Mouse (Mus musculus) neural tube, embryonic 11.5 days (tissue): ENCODE results near the gene Plek. TPM values are rescaled to one million over a fixed set of nuclear protein-coding genes. Genes with fewer than 3 reads are reported as not detected.

Experiments used
- ATAC-seq: fragments of 200-750 bp; cut with Nextera tagmentation; 2 replicates; pipeline ENCODE4 v1.8.0; 2017; ENCODE audit warnings: moderate number of reproducible peaks, mild to moderate bottlenecking, moderate TSS enrichment, moderate library complexity; ENCODE audit not compliant: insufficient read depth, low FRiP score, low TSS enrichment
- DNase-seq: peaks from one replicate; pipeline ENCODE4 v3.0.0-alpha.2; 2015; ENCODE audit warnings: low spot score
- H3K27ac ChIP-seq: fragments of 300-500 bp; sonication (generic); 2 replicates; pipeline ENCODE4 v1.5.1; 2014; ENCODE audit warnings: low read depth, mild to moderate bottlenecking, low read length
- H3K27me3 ChIP-seq: fragments of 300-500 bp; sonication (generic); 2 replicates; pipeline ENCODE4 v1.6.1; 2014; ENCODE audit warnings: mild to moderate bottlenecking, low read length, mixed read lengths; ENCODE audit not compliant: control insufficient read depth, insufficient read depth
- H3K36me3 ChIP-seq: fragments of 300-500 bp; sonication (generic); 2 replicates; pipeline ENCODE4 v1.6.1; 2014; ENCODE audit warnings: mild to moderate bottlenecking, low read length, moderate library complexity, mixed read lengths; ENCODE audit not compliant: control insufficient read depth, insufficient read depth
- H3K4me1 ChIP-seq: fragments of 300-500 bp; sonication (generic); 2 replicates; pipeline ENCODE4 v1.6.1; 2014; ENCODE audit warnings: low read length, mixed read lengths; ENCODE audit not compliant: control insufficient read depth, insufficient read depth
- H3K4me2 ChIP-seq: fragments of 300-500 bp; sonication (generic); 2 replicates; pipeline ENCODE4 v1.6.1; 2014; ENCODE audit warnings: low read depth, mild to moderate bottlenecking, moderate library complexity
- H3K4me3 ChIP-seq: fragments of 300-500 bp; sonication (generic); 2 replicates; pipeline ENCODE4 v1.5.1; 2014; ENCODE audit warnings: low read depth, low read length
- H3K9ac ChIP-seq: fragments of 300-500 bp; sonication (generic); 2 replicates; pipeline ENCODE4 v1.6.1; 2014; ENCODE audit warnings: mild to moderate bottlenecking, low read length
- H3K9me3 ChIP-seq: fragments of 300-500 bp; sonication (generic); 2 replicates; pipeline ENCODE4 v1.6.1; 2016; ENCODE audit warnings: low read length; ENCODE audit not compliant: control insufficient read depth
- WGBS: fragments of 180-500 bp; shearing (Covaris S2); extraction: QIAGEN DNeasy Blood & Tissue Kit; methylation state at CpG from one replicate; pipeline ENCODE4 v1.1.7; 2014; 5-methylcytosine and 5-hydroxymethylcytosine counted together
- polyA plus RNA-seq: library from polyadenylated mRNA; unstranded; fragments of >200 nt; fragmentation: Nextera tagmentation; extraction: Ambion mirVana; gene quantifications from 2 replicates; pipeline ENCODE4 v1.2.1, GENCODE M21; 2014

Plek gene
- polyA plus RNA-seq, 1 experiment from 2014 or later = 7.7 TPM

DNA sequence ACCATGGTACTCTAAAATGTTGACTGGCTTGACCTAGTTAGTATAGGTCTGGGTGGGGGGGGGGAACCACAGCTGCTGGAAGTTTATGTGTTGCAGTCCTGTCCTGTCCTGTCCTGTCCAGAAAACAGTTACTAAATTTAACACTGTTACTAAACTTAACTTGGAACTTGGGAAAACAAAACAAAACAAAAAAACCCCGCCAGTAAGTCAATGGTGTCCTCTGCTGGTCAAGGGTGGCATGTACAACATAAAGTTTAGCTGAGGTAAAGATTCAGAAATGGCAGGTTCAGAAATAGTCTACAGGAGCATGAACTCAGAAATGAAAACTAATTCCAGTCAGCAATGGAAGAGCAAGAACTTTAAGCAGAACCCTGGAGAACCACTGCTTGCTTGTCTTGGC is 103.4 kb downstream of the Plek start:
- H3K36me3 ChIP-seq = no peaks in the 10 kb centered on the region
- DNase-seq = no peak
- ATAC-seq = no peak
- no peak overlapping the region for H3K4me2 ChIP-seq
- H3K4me3 ChIP-seq = no peak overlapping the region
- no peaks in the 10 kb centered on the region for H3K9me3 ChIP-seq
- no peak overlapping the region for H3K27ac ChIP-seq
- no peak overlapping the region for H3K9ac ChIP-seq
- 26% methylated on average over 1 of the region's 1 CpGs for WGBS
- H3K27me3 ChIP-seq = no peaks in the 10 kb centered on the region
- H3K4me1 ChIP-seq = no peaks in the 10 kb centered on the region

DNA sequence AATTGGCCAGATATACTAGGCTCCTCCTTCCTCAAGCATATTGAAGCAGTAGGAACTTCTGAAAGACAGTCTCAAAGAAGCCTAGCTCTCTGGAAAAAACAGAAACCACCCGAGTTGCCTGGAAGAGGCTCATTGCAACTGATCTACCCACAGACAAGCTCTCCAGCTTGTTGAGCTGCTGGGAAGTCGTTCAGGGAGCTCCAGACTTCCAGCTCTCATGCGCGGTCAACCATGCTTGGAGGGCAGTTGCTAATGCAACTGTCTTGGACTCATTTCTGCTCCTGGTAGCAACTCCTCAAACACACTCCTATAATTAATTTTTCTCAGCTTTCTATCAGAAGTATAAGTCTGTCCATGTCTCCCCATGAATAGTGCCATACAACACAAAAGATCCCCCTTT is 109.2 kb downstream of the Plek start:
- WGBS = 88% methylated on average over 4 of the region's 4 CpGs
- no peak for DNase-seq

DNA sequence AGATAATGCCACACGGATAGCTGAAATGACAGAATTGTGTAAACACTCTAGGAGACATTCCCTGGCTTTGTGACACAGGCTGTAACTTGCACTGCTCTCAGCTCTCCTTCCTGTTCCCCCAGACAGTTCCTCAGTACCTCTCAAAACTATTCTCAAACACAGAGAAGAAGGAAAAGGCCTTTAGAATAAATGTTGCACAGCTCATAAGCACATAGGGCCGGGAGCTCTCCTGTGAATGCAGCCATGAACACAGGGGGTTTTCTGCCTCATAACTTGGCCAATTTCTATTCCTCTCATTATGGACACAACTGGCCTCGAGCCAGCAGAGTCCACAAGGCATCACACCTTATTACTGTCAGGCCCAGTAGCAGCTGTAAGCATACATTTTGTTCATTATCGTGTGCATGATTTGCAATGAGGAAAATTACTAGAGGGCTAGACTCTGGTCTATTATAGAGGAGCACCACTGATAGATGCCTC is 110.2 kb downstream of the Plek start:
- no peaks in the 10 kb centered on the region for H3K4me1 ChIP-seq
- 73% methylated on average over 4 of the region's 4 CpGs for WGBS
- no peaks in the 10 kb centered on the region for H3K9me3 ChIP-seq
- no peak for ATAC-seq
- no peak overlapping the region for H3K9ac ChIP-seq
- no peak overlapping the region for H3K4me3 ChIP-seq
- H3K4me2 ChIP-seq = no peak overlapping the region
- H3K27me3 ChIP-seq = no peaks in the 10 kb centered on the region
- DNase-seq = no peak
- H3K27ac ChIP-seq = no peak overlapping the region
- no peaks in the 10 kb centered on the region for H3K36me3 ChIP-seq

More for the DNA sequence above, 109.2 kb downstream of the Plek start:
- Histone ChIP-seq H3K9me3 (no peaks in the 10 kb centered on the region), H3K27me3 (no peaks in the 10 kb centered on the region), H3K27ac (no peak overlapping the region), H3K4me3 (no peak overlapping the region), H3K9ac (no peak overlapping the region), H3K4me1 (no peaks in the 10 kb centered on the region), H3K36me3 (no peaks in the 10 kb centered on the region), H3K4me2 (no peak overlapping the region)
- ATAC-seq = no peak

DNA sequence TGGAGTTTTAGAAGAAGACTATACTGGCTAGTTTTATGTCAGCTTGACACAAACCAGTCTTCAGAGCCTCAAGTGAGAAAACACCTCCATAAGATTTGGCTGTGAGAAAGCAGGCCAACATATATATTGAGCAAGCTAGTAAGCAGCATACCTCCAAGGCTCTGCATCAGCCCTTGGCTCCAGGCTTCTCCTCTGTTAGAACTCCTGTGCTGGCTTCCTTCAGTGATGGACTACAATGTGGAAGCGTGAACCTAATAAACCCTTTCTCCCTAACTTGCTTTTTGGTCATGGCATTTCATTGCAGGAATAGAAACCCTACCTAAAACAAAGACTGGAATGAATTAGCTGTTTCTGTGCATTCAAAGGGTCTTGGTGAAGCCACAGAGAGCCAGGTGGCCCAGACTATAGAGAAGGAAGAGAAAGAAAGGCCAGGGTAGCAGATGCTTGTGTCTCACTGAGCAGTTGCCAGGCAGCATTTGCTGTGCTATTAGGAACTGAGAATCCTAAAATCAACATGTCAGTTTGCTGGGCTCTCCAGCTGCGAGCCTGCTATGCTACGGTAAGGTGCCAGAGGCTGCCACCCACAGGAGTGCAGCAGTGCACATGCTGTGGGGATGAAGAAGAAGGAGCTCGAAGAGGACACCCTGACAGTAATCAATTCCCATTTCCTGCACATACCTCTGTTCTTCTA is 110.9 kb downstream of the Plek start:
- peak; percentile 17 for DNase-seq
- ATAC-seq = peak; percentile 56; the same call in 1 of the 2 replicates
- no peak overlapping the region for H3K27ac ChIP-seq
- no peak overlapping the region for H3K4me3 ChIP-seq
- no peak overlapping the region for H3K9ac ChIP-seq
- H3K4me2 ChIP-seq = no peak overlapping the region
- H3K9me3 ChIP-seq = no peaks in the 10 kb centered on the region
- WGBS = 37% methylated on average over 4 of the region's 4 CpGs
- H3K36me3 ChIP-seq = no peaks in the 10 kb centered on the region
- no peaks in the 10 kb centered on the region for H3K27me3 ChIP-seq
- no peaks in the 10 kb centered on the region for H3K4me1 ChIP-seq

DNA sequence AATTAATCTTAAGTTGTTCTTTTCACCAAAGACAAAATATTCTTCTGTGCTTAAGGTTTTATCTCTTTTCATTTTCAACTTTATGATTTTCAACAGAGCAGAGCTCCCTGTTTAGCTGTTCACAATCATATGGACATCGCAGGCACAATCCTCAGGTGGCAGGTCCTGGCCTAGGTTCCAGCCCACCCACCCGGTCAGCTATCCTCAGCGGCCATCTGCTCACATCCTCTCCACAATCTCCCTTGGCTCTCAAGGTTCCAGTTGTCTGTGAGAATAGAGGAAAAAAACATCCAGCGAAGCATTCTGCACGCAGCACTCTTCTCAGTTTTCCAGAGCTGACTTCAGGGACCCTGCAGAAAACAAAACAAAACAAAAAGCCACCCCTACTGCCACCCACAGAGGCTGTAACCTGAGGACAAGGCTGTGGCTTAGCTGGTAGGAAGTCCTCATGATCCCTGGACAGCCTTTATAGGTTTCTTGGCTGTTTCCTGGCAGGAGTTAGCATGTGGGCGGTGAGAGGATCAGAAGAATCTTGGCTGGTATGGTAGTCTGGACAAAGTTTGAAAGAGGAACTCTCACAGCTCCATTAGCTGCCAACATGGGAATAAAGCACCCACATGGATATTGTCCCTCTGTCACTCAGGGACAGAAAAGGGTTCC is 116.5 kb downstream of the Plek start:
- H3K4me1 ChIP-seq = no peaks in the 10 kb centered on the region
- H3K4me2 ChIP-seq = no peak overlapping the region
- no peak overlapping the region for H3K9ac ChIP-seq
- WGBS = 64% methylated on average over 6 of the region's 6 CpGs
- no peaks in the 10 kb centered on the region for H3K27me3 ChIP-seq
- ATAC-seq = no peak
- H3K9me3 ChIP-seq = no peaks in the 10 kb centered on the region
- no peaks in the 10 kb centered on the region for H3K36me3 ChIP-seq
- H3K27ac ChIP-seq = no peak overlapping the region
- no peak for DNase-seq
- no peak overlapping the region for H3K4me3 ChIP-seq

DNA sequence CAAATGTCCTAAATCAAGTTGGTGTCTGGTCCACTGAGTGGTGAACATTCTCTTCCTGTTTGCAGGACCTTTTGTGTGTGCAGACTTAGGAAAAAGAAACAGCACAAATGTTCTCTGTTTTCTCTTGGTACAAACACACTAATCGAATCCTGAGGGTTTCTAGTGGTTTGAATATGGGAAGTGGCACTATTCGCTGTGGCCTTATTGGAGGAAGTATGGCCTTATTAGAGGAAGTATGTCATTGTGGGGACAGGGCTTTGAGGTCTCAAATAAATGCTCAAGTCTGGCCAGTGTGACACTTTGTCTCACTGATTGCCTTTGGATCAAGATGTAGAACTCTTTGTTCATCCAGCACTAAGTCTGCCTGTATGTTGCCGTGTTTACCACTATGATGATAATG is 120.0 kb downstream of the Plek start:
- Histone ChIP-seq H3K36me3 (no peaks in the 10 kb centered on the region), H3K9me3 (no peaks in the 10 kb centered on the region), H3K9ac (no peak overlapping the region), H3K4me3 (no peak overlapping the region), H3K4me1 (no peaks in the 10 kb centered on the region), H3K27me3 (no peaks in the 10 kb centered on the region), H3K27ac (no peak overlapping the region), H3K4me2 (no peak overlapping the region)
- WGBS = 95% methylated on average over 3 of the region's 3 CpGs
- DNase-seq = no peak
- ATAC-seq = no peak

Other genes with a start within 250 kb of the Plek start
- gene Fbxo48, start 101.0 kb downstream of the Plek start, polyA plus RNA-seq = 1.4 and 1.6 TPM in 2 replicates
- gene Cnrip1, start 795 bp downstream of the Plek start, polyA plus RNA-seq = 24.7 and 29.4 TPM in 2 replicates
- gene Ppp3r1, start 106.9 kb upstream of the Plek start, polyA plus RNA-seq = 115 and 118 TPM in 2 replicates
- 30.5 and 32.7 TPM in 2 replicates for gene Wdr92, start 129.7 kb upstream of the Plek start, polyA plus RNA-seq
- 90.5 and 96.5 TPM in 2 replicates for gene Pno1, start 159.2 kb upstream of the Plek start, polyA plus RNA-seq
- 114 and 122 TPM in 2 replicates for gene C1d, start 205.2 kb upstream of the Plek start, polyA plus RNA-seq